Comparison of ENCODE assay signal across 8 mouse cellular contexts in the genomic region with DNA sequence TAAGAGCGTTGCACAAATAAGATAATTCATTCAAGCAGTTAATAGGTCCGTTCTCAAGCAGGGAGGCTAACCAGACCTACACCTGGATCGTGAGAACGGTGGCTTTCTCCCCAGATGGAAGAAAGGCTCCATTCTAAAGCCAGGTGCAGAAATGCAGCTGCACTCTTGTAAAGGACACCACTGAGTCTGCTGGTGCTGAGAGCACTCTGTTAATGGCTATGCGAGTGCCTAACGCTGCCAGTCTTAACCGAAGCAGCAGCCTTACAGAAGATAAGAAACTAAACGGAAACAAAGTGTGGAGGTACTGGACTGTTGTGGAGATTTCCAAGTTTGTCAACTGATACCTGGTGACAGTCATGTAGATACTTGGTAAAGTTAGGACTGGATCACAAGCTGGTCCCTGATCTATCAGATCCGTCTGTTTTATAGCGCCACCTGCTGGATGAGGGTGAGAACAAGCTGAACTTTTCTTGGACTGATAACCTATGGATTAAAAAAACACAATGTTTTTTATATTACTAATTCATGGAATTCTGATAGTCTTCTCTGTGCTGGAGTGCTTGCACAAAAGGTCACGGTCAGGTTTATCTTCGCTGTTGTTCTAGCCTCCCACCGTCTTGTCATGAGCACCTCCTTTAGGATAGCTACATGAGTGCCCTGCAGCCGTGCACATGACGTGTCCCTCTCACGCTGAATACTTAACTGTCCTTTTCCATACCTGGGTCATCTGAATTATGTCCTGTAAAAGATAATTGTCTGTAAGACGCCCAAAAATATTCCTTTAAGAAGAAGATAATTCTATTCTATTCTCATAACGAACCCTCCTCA. TPM values are rescaled to one million over a fixed set of nuclear protein-coding genes. Genes with fewer than 3 reads are reported as not detected.
DNase-seq lines count a peak whose midpoint lies in the region; ATAC-seq and TF ChIP-seq lines count a peak whose summit lies in the region.
"Had no signal": no experiment of that assay in that cellular context is flagged by ENCODE, and none has a peak within 500 bp of the region (broad histone marks: within the 10 kb centered on the region; RNA-seq: fewer than 3 reads in every experiment).

No protein-coding gene starts in this region.

- TF ChIP-seq CTCF in left cerebral cortex, adult 2 months (IDR thresholded peaks at IDR 0.05), result peak; percentile 88

- intact Hi-C loops in left cerebral cortex, adult 2 months (cut with DNase I), result loop anchor here (1.0 kb wide), 1 partner anchor 154 kb away; no protein-coding TSS in a partner anchor

- peaks cover 15% of the 10 kb centered on the region for H3K4me1 ChIP-seq in intestine, embryonic 14.5 days (replicated peaks; ENCODE audit: control insufficient read depth, insufficient read depth, low read length)
- H3K4me1 ChIP-seq in midbrain, embryonic 11.5 days (ENCODE audit: control insufficient read depth, insufficient read depth, low read length), result no peaks in the 10 kb centered on the region
- H3K4me1 ChIP-seq: liver, embryonic 15.5 days had no signal

- no peak for ATAC-seq in intestine, embryonic 14.5 days (replicated peaks; ENCODE audit: low FRiP score, low TSS enrichment, low read depth)
- ATAC-seq in midbrain, embryonic 11.5 days (ENCODE audit: low FRiP score), result peak; percentile 63; the same call in 1 of the 2 replicates

- DNase-seq in R1 (ENCODE audit: low read depth, low spot score), result peak; percentile 72
- peak; percentile 42 for DNase-seq in cerebellum, adult 8-10 months
- peak; percentile 50 to 66 for DNase-seq in frontal cortex, postnatal 25 days (ENCODE audit: low spot score in 2 of 2)
- DNase-seq in intestine, embryonic 14.5 days (ENCODE audit: low spot score), result peak; percentile 81
- peak; percentile 58 to 74 for DNase-seq in left cerebral cortex, adult 2 months (ENCODE audit: extremely low spot score in 1 of 2, low spot score in 2 of 2)
- peak; percentile 96 for DNase-seq in midbrain, embryonic 11.5 days (ENCODE audit: low spot score, missing footprints)
- peak; percentile 76 for DNase-seq in skeletal muscle tissue, adult 2 months (ENCODE audit: low read depth, low spot score)

- no peak overlapping the region for H3K27ac ChIP-seq in intestine, embryonic 14.5 days (ENCODE audit: low read depth)
- no peak overlapping the region for H3K27ac ChIP-seq in left cerebral cortex, adult 2 months
- no peak overlapping the region for H3K27ac ChIP-seq in midbrain, embryonic 11.5 days (ENCODE audit: low read depth, low read length)
- H3K27ac ChIP-seq: liver, embryonic 15.5 days had no signal

- H3K9me3 ChIP-seq in intestine, embryonic 14.5 days (ENCODE audit: control insufficient read depth, low read length), result no peaks in the 10 kb centered on the region
- H3K9me3 ChIP-seq in midbrain, embryonic 11.5 days (ENCODE audit: control insufficient read depth, low read length), result no peaks in the 10 kb centered on the region
- H3K9me3 ChIP-seq: liver, embryonic 15.5 days had no signal

- WGBS in intestine, embryonic 14.5 days, result 58% methylated on average over 18 of the region's 18 CpGs
- 62% methylated on average over 18 of the region's 18 CpGs for WGBS in midbrain, embryonic 11.5 days

- H3K9ac ChIP-seq in intestine, embryonic 14.5 days (ENCODE audit: low read length), result no peak overlapping the region
- no peak overlapping the region for H3K9ac ChIP-seq in midbrain, embryonic 11.5 days (ENCODE audit: low read length)
- H3K9ac ChIP-seq: liver, embryonic 15.5 days had no signal

- H3K4me2 ChIP-seq in intestine, embryonic 14.5 days (ENCODE audit: low read length), result no peak overlapping the region
- H3K4me2 ChIP-seq in midbrain, embryonic 11.5 days, result no peak overlapping the region
- H3K4me2 ChIP-seq: liver, embryonic 15.5 days had no signal

- H3K27me3 ChIP-seq in intestine, embryonic 14.5 days (replicated peaks; ENCODE audit: control insufficient read depth, insufficient read depth, low read length), result no peaks in the 10 kb centered on the region
- no peaks in the 10 kb centered on the region for H3K27me3 ChIP-seq in midbrain, embryonic 11.5 days (ENCODE audit: control insufficient read depth, insufficient read depth, low read length)
- H3K27me3 ChIP-seq: liver, embryonic 15.5 days had no signal

- no peaks in the 10 kb centered on the region for H3K36me3 ChIP-seq in intestine, embryonic 14.5 days (ENCODE audit: control insufficient read depth, insufficient read depth, low read length)
- H3K36me3 ChIP-seq in midbrain, embryonic 11.5 days (ENCODE audit: control insufficient read depth, insufficient read depth, low read length), result no peaks in the 10 kb centered on the region
- H3K36me3 ChIP-seq: liver, embryonic 15.5 days had no signal

- H3K4me3 ChIP-seq in intestine, embryonic 14.5 days (ENCODE audit: low read depth, low read length), result no peak overlapping the region
- no peak overlapping the region for H3K4me3 ChIP-seq in left cerebral cortex, adult 2 months
- H3K4me3 ChIP-seq in midbrain, embryonic 11.5 days (ENCODE audit: low read depth, low read length), result no peak overlapping the region
- H3K4me3 ChIP-seq: liver, embryonic 15.5 days had no signal

RNA-seq across cellular contexts. Expression of a gene that starts 45.7 kb away (rescaled TPM):
- 38.2 and 41.4 TPM in 2 replicates for polyA plus RNA-seq in intestine, embryonic 14.5 days (2014; fragmentation: Nextera tagmentation; extraction: Ambion mirVana)
- total RNA-seq in left cerebral cortex, adult 2 months (2021), result 1 to 10 TPM; 3.0 to 3.7 TPM
- 6.8 and 9.5 TPM in 2 replicates for polyA plus RNA-seq in midbrain, embryonic 11.5 days (2014; fragmentation: Nextera tagmentation; extraction: Ambion mirVana)

Comparison
In these comparisons a context has a peak if more than half of its experiments do, and no peak if none do; other contexts are left out.
1. DNase-seq: peak in every context shown above with its lines; median percentile 96 in midbrain, embryonic 11.5 days; 81 in intestine, embryonic 14.5 days; 76 in skeletal muscle tissue, adult 2 months; 72 in R1; 66 in left cerebral cortex, adult 2 months; 58 in frontal cortex, postnatal 25 days; 42 in cerebellum, adult 8-10 months.